Mouse (Mus musculus): ENCODE results near the gene Dmgdh. TPM values are rescaled to one million over a fixed set of nuclear protein-coding genes. Genes with fewer than 3 reads are reported as not detected.

Dmgdh gene
- polyA plus RNA-seq, 1 experiment from 2014 or later = 0.17 TPM

GRCm38 (mm10) chr13:93689566-93689965, 15.3 kb downstream of the Dmgdh start:
- no peak overlapping the region for H3K9ac ChIP-seq (replicated peaks; ENCODE audit: low read length)
- 93% methylated on average over 3 of the region's 3 CpGs for WGBS
- no peaks in the 10 kb centered on the region for H3K4me1 ChIP-seq (ENCODE audit: control insufficient read depth, insufficient read depth, low read length)
- DNase-seq (no peak), ATAC-seq (ENCODE audit: low FRiP score, low TSS enrichment) (no peak)
- H3K4me3 ChIP-seq (replicated peaks; ENCODE audit: low read depth, low read length) = no peak overlapping the region
- H3K9me3 ChIP-seq (ENCODE audit: control insufficient read depth, low read length) = no peaks in the 10 kb centered on the region
- no peak overlapping the region for H3K27ac ChIP-seq (replicated peaks; ENCODE audit: low read depth, low read length)
- H3K36me3 ChIP-seq (ENCODE audit: control insufficient read depth, insufficient read depth, low read length) = no peaks in the 10 kb centered on the region
- H3K4me2 ChIP-seq (ENCODE audit: low read length) = no peak overlapping the region
- H3K27me3 ChIP-seq (ENCODE audit: control insufficient read depth, insufficient read depth, low read length) = no peaks in the 10 kb centered on the region

DNA sequence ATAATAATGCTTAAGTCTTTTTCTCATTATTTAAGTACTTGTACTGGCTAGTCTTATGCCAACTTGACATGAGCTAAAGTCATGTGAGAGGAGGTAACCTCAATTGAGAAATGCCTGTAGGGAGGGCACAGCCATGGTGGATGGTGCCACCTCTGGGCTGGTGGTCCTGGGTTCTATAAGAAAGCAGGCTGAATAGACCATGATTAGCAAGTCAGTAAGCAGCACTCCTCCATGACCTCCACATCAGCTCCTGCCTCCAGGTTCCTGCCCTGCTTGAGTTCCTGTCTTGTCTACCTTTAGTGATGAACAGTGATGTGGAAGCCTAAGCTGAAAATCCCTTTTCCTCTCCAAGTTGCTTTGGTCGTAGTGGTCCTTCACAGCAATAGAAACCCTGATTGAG, 16.6 kb downstream of the Dmgdh start:
- no peak overlapping the region for H3K27ac ChIP-seq (replicated peaks; ENCODE audit: low read depth, low read length)
- no peaks in the 10 kb centered on the region for H3K27me3 ChIP-seq (ENCODE audit: control insufficient read depth, insufficient read depth, low read length)
- H3K36me3 ChIP-seq (ENCODE audit: control insufficient read depth, insufficient read depth, low read length) = no peaks in the 10 kb centered on the region
- H3K9me3 ChIP-seq (ENCODE audit: control insufficient read depth, low read length) = no peaks in the 10 kb centered on the region
- 68% methylated on average over 1 of the region's 1 CpGs for WGBS
- DNase-seq = no peak
- H3K9ac ChIP-seq (replicated peaks; ENCODE audit: low read length) = no peak overlapping the region
- no peak for ATAC-seq (ENCODE audit: low FRiP score, low TSS enrichment)
- H3K4me3 ChIP-seq (replicated peaks; ENCODE audit: low read depth, low read length) = no peak overlapping the region
- no peaks in the 10 kb centered on the region for H3K4me1 ChIP-seq (ENCODE audit: control insufficient read depth, insufficient read depth, low read length)
- no peak overlapping the region for H3K4me2 ChIP-seq (ENCODE audit: low read length)

- Histone ChIP-seq H3K4me2 (ENCODE audit: low read length) (no peak overlapping the region), H3K4me3 (replicated peaks; ENCODE audit: low read depth, low read length) (no peak overlapping the region), H3K9ac (replicated peaks; ENCODE audit: low read length) (no peak overlapping the region), H3K4me1 (ENCODE audit: control insufficient read depth, insufficient read depth, low read length) (no peaks in the 10 kb centered on the region), H3K9me3 (ENCODE audit: control insufficient read depth, low read length) (no peaks in the 10 kb centered on the region), H3K27ac (replicated peaks; ENCODE audit: low read depth, low read length) (no peak overlapping the region), H3K36me3 (ENCODE audit: control insufficient read depth, insufficient read depth, low read length) (no peaks in the 10 kb centered on the region), H3K27me3 (ENCODE audit: control insufficient read depth, insufficient read depth, low read length) (no peaks in the 10 kb centered on the region)
- WGBS = 78% methylated on average over 6 of the region's 6 CpGs
- no peak for ATAC-seq (ENCODE audit: low FRiP score, low TSS enrichment)
- DNase-seq = no peak
These were observed 24.6 kb downstream of the Dmgdh start for GRCm38 (mm10) chr13:93698866-93699265.

DNA sequence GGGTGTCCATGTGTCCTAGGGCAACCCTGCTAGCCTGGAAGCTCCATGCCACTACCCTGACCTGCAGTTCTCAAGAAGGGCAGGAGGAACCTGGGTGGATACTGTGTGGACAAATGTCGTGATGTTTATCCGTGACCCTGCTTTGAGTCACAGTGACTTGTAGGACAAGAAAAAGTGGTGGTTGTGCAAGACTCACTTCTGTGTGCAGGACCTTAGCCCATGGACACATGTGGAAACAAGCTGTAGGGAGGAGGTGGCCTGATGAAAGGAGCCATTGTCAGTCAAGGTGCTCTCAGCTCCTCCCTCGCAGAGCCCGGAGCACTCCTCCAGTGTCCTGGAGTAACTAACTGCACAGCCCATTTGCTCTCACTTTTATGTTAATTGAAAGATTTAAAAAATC, 31.5 kb downstream of the Dmgdh start:
- no peak overlapping the region for H3K4me3 ChIP-seq (replicated peaks; ENCODE audit: low read depth, low read length)
- no peaks in the 10 kb centered on the region for H3K27me3 ChIP-seq (ENCODE audit: control insufficient read depth, insufficient read depth, low read length)
- ATAC-seq (ENCODE audit: low FRiP score, low TSS enrichment) = no peak
- H3K9me3 ChIP-seq (ENCODE audit: control insufficient read depth, low read length) = no peaks in the 10 kb centered on the region
- H3K4me2 ChIP-seq (ENCODE audit: low read length) = no peak overlapping the region
- no peak overlapping the region for H3K27ac ChIP-seq (replicated peaks; ENCODE audit: low read depth, low read length)
- no peak for DNase-seq
- WGBS = 84% methylated on average over 4 of the region's 4 CpGs
- H3K36me3 ChIP-seq (ENCODE audit: control insufficient read depth, insufficient read depth, low read length) = no peaks in the 10 kb centered on the region
- H3K4me1 ChIP-seq (ENCODE audit: control insufficient read depth, insufficient read depth, low read length) = no peaks in the 10 kb centered on the region
- no peak overlapping the region for H3K9ac ChIP-seq (replicated peaks; ENCODE audit: low read length)

- 78% methylated on average over 4 of the region's 4 CpGs for WGBS
- Histone ChIP-seq H3K36me3 (ENCODE audit: control insufficient read depth, insufficient read depth, low read length) (no peaks in the 10 kb centered on the region), H3K9me3 (ENCODE audit: control insufficient read depth, low read length) (no peaks in the 10 kb centered on the region), H3K4me1 (ENCODE audit: control insufficient read depth, insufficient read depth, low read length) (no peaks in the 10 kb centered on the region), H3K4me2 (ENCODE audit: low read length) (no peak overlapping the region), H3K4me3 (replicated peaks; ENCODE audit: low read depth, low read length) (no peak overlapping the region), H3K9ac (replicated peaks; ENCODE audit: low read length) (no peak overlapping the region), H3K27ac (replicated peaks; ENCODE audit: low read depth, low read length) (no peak overlapping the region), H3K27me3 (ENCODE audit: control insufficient read depth, insufficient read depth, low read length) (no peaks in the 10 kb centered on the region)
- ATAC-seq (ENCODE audit: low FRiP score, low TSS enrichment) = no peak
- no peak for DNase-seq
These were observed 33.0 kb downstream of the Dmgdh start for GRCm38 (mm10) chr13:93707271-93707670.

DNA sequence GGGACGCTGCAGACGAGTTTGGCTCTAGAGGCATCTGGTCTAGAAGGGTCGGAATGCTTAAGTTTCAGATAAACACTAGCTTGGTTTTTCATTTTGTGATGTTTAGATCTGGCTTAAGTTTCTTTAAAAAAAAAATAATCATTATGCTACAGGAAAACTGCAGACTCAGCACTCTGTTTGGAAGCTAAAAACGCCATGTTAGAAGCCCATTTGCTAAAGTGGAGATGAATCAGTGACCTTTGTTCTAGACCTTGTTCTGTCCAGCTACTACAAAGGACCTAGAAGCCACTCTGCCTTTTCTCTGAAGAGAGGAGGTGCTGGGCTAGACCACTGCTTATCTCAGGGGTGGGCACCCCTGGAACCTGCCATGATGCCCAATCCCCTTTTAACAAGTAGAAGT, 36.1 kb downstream of the Dmgdh start:
- Histone ChIP-seq H3K27ac (replicated peaks; ENCODE audit: low read depth, low read length) (no peak overlapping the region), H3K4me3 (replicated peaks; ENCODE audit: low read depth, low read length) (no peak overlapping the region), H3K4me2 (ENCODE audit: low read length) (no peak overlapping the region), H3K9me3 (ENCODE audit: control insufficient read depth, low read length) (no peaks in the 10 kb centered on the region), H3K27me3 (ENCODE audit: control insufficient read depth, insufficient read depth, low read length) (no peaks in the 10 kb centered on the region), H3K36me3 (ENCODE audit: control insufficient read depth, insufficient read depth, low read length) (no peaks in the 10 kb centered on the region), H3K9ac (replicated peaks; ENCODE audit: low read length) (no peak overlapping the region), H3K4me1 (ENCODE audit: control insufficient read depth, insufficient read depth, low read length) (no peaks in the 10 kb centered on the region)
- 92% methylated on average over 4 of the region's 4 CpGs for WGBS
- ATAC-seq (ENCODE audit: low FRiP score, low TSS enrichment) = no peak
- no peak for DNase-seq

GRCm38 (mm10) chr13:93711226-93711625, 37.0 kb downstream of the Dmgdh start:
- H3K27ac ChIP-seq (replicated peaks; ENCODE audit: low read depth, low read length) = no peak overlapping the region
- H3K9ac ChIP-seq (replicated peaks; ENCODE audit: low read length) = no peak overlapping the region
- WGBS = 94% methylated on average over 4 of the region's 4 CpGs
- no peak for DNase-seq
- no peak overlapping the region for H3K4me3 ChIP-seq (replicated peaks; ENCODE audit: low read depth, low read length)
- no peak overlapping the region for H3K4me2 ChIP-seq (ENCODE audit: low read length)
- H3K9me3 ChIP-seq (ENCODE audit: control insufficient read depth, low read length) = no peaks in the 10 kb centered on the region
- no peak for ATAC-seq (ENCODE audit: low FRiP score, low TSS enrichment)
- no peaks in the 10 kb centered on the region for H3K36me3 ChIP-seq (ENCODE audit: control insufficient read depth, insufficient read depth, low read length)
- H3K27me3 ChIP-seq (ENCODE audit: control insufficient read depth, insufficient read depth, low read length) = no peaks in the 10 kb centered on the region
- H3K4me1 ChIP-seq (ENCODE audit: control insufficient read depth, insufficient read depth, low read length) = no peaks in the 10 kb centered on the region

- no peak overlapping the region for H3K4me2 ChIP-seq (ENCODE audit: low read length)
- DNase-seq = no peak
- no peak overlapping the region for H3K9ac ChIP-seq (replicated peaks; ENCODE audit: low read length)
- no peaks in the 10 kb centered on the region for H3K4me1 ChIP-seq (ENCODE audit: control insufficient read depth, insufficient read depth, low read length)
- H3K27me3 ChIP-seq (ENCODE audit: control insufficient read depth, insufficient read depth, low read length) = no peaks in the 10 kb centered on the region
- no peak overlapping the region for H3K4me3 ChIP-seq (replicated peaks; ENCODE audit: low read depth, low read length)
- WGBS = 94% methylated on average over 4 of the region's 4 CpGs
- no peaks in the 10 kb centered on the region for H3K9me3 ChIP-seq (ENCODE audit: control insufficient read depth, low read length)
- H3K36me3 ChIP-seq (ENCODE audit: control insufficient read depth, insufficient read depth, low read length) = no peaks in the 10 kb centered on the region
- H3K27ac ChIP-seq (replicated peaks; ENCODE audit: low read depth, low read length) = no peak overlapping the region
- no peak for ATAC-seq (ENCODE audit: low FRiP score, low TSS enrichment)
These were observed 38.1 kb downstream of the Dmgdh start for GRCm38 (mm10) chr13:93712362-93712761.

DNA sequence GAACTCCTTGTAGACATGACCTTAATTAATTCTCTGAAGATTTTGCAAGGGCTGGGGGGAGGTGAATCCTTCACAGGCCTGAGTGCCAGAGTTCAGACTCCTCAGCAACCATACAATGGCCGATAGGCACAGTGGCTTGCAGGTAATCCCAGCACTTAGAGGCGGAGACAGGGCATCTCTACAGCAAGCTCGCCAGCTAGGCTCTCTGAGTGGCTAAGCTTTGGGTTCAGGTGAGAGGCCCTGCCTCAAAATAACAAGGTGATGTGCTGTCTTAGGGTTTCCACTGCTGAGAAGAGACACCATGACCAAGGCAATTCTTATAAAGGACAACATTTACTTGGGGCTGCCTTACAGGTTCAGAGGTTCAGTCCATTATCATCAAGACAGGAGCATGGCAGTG, 39.6 kb downstream of the Dmgdh start:
- no peak overlapping the region for H3K4me3 ChIP-seq (replicated peaks; ENCODE audit: low read depth, low read length)
- no peaks in the 10 kb centered on the region for H3K36me3 ChIP-seq (ENCODE audit: control insufficient read depth, insufficient read depth, low read length)

More for the DNA sequence above, 39.6 kb downstream of the Dmgdh start:
- Histone ChIP-seq H3K4me1 (ENCODE audit: control insufficient read depth, insufficient read depth, low read length) (no peaks in the 10 kb centered on the region), H3K9me3 (ENCODE audit: control insufficient read depth, low read length) (no peaks in the 10 kb centered on the region), H3K27me3 (ENCODE audit: control insufficient read depth, insufficient read depth, low read length) (no peaks in the 10 kb centered on the region), H3K4me2 (ENCODE audit: low read length) (no peak overlapping the region), H3K9ac (replicated peaks; ENCODE audit: low read length) (no peak overlapping the region), H3K27ac (replicated peaks; ENCODE audit: low read depth, low read length) (no peak overlapping the region)
- no peak for ATAC-seq (ENCODE audit: low FRiP score, low TSS enrichment)
- no peak for DNase-seq
- WGBS = 85% methylated on average over 3 of the region's 3 CpGs

All from midbrain, embryonic 14.5 days (tissue).